Mouse (Mus musculus): Measurements from ENCODE around the gene Tmub1. TPM values are rescaled to one million over a fixed set of nuclear protein-coding genes. Genes with fewer than 3 reads are reported as not detected.
"Not testable (repeated sequence)": the region's sequence is repeated elsewhere in the genome, so short reads cannot be mapped to it uniquely, and the experiment has no call there.

Tmub1 gene
- polyA plus RNA-seq, 1 experiment from 2014 or later, result 24.9 TPM

DNA sequence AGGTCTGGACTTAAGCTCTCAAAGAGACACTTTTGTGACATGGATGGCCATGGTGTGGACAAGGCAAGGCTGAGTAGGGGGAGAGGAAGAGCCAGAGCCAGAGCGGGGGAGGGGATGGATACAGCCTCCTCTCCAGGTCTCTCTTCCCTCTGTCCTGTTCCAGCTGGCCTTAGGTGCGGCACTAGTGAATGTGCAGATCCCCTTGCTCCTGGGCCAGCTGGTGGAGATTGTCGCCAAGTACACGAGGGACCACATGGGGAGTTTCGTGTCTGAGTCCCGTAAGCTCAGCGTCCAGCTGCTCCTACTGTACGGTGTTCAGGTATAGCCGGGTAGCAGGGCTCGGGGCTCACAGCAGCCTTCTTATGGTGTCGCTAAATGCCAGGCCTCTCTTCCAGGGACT is 47.3 kb downstream of the Tmub1 start:
- H3K4me1 ChIP-seq, result no peaks in the 10 kb centered on the region
- H3K27me3 ChIP-seq, result no peaks in the 10 kb centered on the region
- no peak overlapping the region for H3K4me2 ChIP-seq (replicated peaks)
- 83% methylated on average over 11 of the region's 11 CpGs for WGBS
- no peaks in the 10 kb centered on the region for H3K9me3 ChIP-seq
- peaks cover 28% of the 10 kb centered on the region; the same call in 1 of the 2 replicates for H3K36me3 ChIP-seq
- H3K9ac ChIP-seq, result no peak overlapping the region
- 0 out of 2 replicates have a peak, but pooled peaks have one; percentile 5 for ATAC-seq (ENCODE audit: insufficient number of reproducible peaks, insufficient read depth, low FRiP score, low TSS enrichment)
- no peak overlapping the region for H3K4me3 ChIP-seq
- no peak overlapping the region for H3K27ac ChIP-seq

DNA sequence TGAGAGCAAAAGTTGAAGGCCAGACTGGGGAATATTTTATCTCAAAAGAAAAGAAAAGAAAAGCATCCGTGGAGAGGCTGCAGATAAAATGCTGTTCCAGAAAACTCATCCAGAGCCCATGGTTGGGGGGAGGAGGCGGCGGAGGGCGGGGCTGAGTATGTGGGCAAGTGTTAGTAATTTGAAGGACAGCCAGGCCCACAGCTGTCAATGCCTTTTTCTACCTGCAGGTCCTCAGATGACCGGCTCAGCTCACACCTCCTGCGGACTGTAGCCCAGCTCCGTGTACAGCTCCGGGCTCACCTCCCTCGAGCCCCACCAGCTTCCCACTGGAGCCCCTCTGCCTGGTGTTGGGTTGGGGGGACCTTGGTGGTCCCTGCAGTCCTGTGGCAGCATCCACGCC is 48.0 kb downstream of the Tmub1 start:
- Histone ChIP-seq H3K27ac (no peak overlapping the region), H3K9me3 (no peaks in the 10 kb centered on the region), H3K36me3 (peaks cover 21% of the 10 kb centered on the region; the same call in 1 of the 2 replicates), H3K9ac (no peak overlapping the region), H3K27me3 (no peaks in the 10 kb centered on the region), H3K4me2 (replicated peaks) (no peak overlapping the region), H3K4me1 (no peaks in the 10 kb centered on the region), H3K4me3 (no peak overlapping the region)
- ATAC-seq (ENCODE audit: insufficient number of reproducible peaks, insufficient read depth, low FRiP score, low TSS enrichment), result 0 out of 2 replicates have a peak, but pooled peaks have one; percentile 19
- WGBS, result 85% methylated on average over 10 of the region's 10 CpGs

DNA sequence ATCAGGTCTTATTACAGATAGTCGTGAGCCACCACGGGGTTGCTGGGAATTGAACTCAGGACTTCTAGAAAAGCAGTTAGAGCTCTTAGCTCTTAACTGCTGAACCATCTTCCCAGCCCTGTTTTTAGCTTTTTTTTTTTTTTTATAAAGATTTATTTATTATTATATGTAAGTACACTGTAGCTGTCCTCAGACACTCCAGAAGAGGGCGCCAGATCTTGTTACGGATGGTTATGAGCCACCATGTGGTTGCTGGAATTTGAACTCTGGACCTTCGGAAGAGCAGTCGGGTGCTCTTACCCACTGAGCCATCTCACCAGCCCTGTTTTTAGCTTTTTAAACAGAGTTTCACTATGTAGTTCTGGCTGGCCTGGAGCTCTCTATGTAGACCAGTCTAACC is 51.4 kb downstream of the Tmub1 start:
- ATAC-seq (ENCODE audit: insufficient number of reproducible peaks, insufficient read depth, low FRiP score, low TSS enrichment); H3K27ac ChIP-seq; H3K4me2 ChIP-seq (replicated peaks); H3K9ac ChIP-seq; H3K4me1 ChIP-seq; H3K4me3 ChIP-seq; H3K9me3 ChIP-seq; H3K36me3 ChIP-seq; H3K27me3 ChIP-seq: not testable (repeated sequence)
- WGBS, result 85% methylated on average over 6 of the region's 6 CpGs

Other genes starting within 250 kb of the Tmub1 start
- 4.5 and 5.2 TPM in 2 replicates for gene Kcnh2, start 96.2 kb downstream of the Tmub1 start, polyA plus RNA-seq (2016; fragmentation: Nextera tagmentation; extraction: Ambion mirVana)
- 6.7 and 7.6 TPM in 2 replicates for gene Nos3, start 83.0 kb downstream of the Tmub1 start, polyA plus RNA-seq (2016; fragmentation: Nextera tagmentation; extraction: Ambion mirVana)
- 0.36 and 0.47 TPM in 2 replicates for gene Atg9b, start 55.7 kb downstream of the Tmub1 start, polyA plus RNA-seq (2016; fragmentation: Nextera tagmentation; extraction: Ambion mirVana)
- gene Abcb8, start 54.2 kb downstream of the Tmub1 start, polyA plus RNA-seq (2016; fragmentation: Nextera tagmentation; extraction: Ambion mirVana), result 44.6 and 46.2 TPM in 2 replicates
- gene Asic3, start 34.5 kb downstream of the Tmub1 start, polyA plus RNA-seq (2016; fragmentation: Nextera tagmentation; extraction: Ambion mirVana), result 1.8 and 2.8 TPM in 2 replicates
- gene Cdk5, start 24.3 kb downstream of the Tmub1 start, polyA plus RNA-seq (2016; fragmentation: Nextera tagmentation; extraction: Ambion mirVana), result 62.2 and 63.2 TPM in 2 replicates
- 46.6 and 49.8 TPM in 2 replicates for gene Slc4a2, start 24.0 kb downstream of the Tmub1 start, polyA plus RNA-seq (2016; fragmentation: Nextera tagmentation; extraction: Ambion mirVana)
- 117 and 122 TPM in 2 replicates for gene Fastk, start 2.6 kb downstream of the Tmub1 start, polyA plus RNA-seq (2016; fragmentation: Nextera tagmentation; extraction: Ambion mirVana)
- 52.4 and 68.6 TPM in 2 replicates for gene Agap3, start 4.3 kb upstream of the Tmub1 start, polyA plus RNA-seq (2016; fragmentation: Nextera tagmentation; extraction: Ambion mirVana)
- gene Gbx1, start 79.3 kb upstream of the Tmub1 start, polyA plus RNA-seq (2016; fragmentation: Nextera tagmentation; extraction: Ambion mirVana), result 0.04 and 0.23 TPM in 2 replicates
- 0.33 and 1.1 TPM in 2 replicates for gene Asb10, start 93.1 kb upstream of the Tmub1 start, polyA plus RNA-seq (2016; fragmentation: Nextera tagmentation; extraction: Ambion mirVana)
- 0.10 TPM in 1 of 2 replicates, not detected in the other for gene 4931409K22Rik, start 109.0 kb upstream of the Tmub1 start, polyA plus RNA-seq (2016; fragmentation: Nextera tagmentation; extraction: Ambion mirVana)
- gene Abcf2, start 129.6 kb upstream of the Tmub1 start, polyA plus RNA-seq (2016; fragmentation: Nextera tagmentation; extraction: Ambion mirVana), result 126 and 128 TPM in 2 replicates
- 23.0 and 24.4 TPM in 2 replicates for gene Chpf2, start 138.9 kb upstream of the Tmub1 start, polyA plus RNA-seq (2016; fragmentation: Nextera tagmentation; extraction: Ambion mirVana)
- 73.5 and 74.7 TPM in 2 replicates for gene Smarcd3, start 176.6 kb upstream of the Tmub1 start, polyA plus RNA-seq (2016; fragmentation: Nextera tagmentation; extraction: Ambion mirVana)
- 33.9 and 34.0 TPM in 2 replicates for gene Nub1, start 237.7 kb upstream of the Tmub1 start, polyA plus RNA-seq (2016; fragmentation: Nextera tagmentation; extraction: Ambion mirVana)

All from embryonic facial prominence, embryonic 12.5 days (tissue).